Mouse (Mus musculus) c-Kit-negative CD71-positive TER-119-positive erythroid progenitor cells, embryonic 14.5 days (primary cell): ENCODE results near the gene Pafah1b1.

ENCODE experiments used
- DNase-seq: peaks from one replicate; pipeline ENCODE4 v3.0.0-alpha.2; 2013; ENCODE audit warnings: low read depth, low spot score

Pafah1b1 gene

DNA sequence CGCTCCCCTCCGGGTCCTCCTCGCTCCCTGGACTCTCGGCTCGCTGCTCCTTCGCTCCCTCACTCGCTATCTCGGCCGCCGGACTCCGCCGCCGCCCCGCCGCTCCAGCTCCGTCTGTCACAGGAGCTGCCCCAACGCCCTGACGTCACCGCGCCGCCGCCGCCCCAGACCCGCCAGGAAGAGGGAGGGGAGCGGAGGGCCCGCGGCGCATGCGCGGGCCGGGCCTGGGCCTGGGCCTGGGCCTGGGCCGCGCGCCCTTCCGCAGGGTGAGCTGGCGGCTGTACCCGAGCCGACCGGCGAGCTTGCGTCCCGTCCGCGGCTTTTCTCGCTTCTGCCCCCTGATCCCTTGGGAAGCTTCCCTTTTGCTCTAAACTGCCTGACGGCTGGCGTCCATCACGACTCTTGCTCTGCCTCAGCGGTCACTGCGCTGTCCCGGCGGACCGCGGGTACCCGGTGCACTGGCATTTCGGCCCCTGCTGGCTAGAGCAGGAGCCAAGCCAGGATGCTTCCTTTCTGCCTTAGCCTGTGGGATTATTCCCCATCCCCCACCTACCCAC is at the start of gene Pafah1b1:
Gene Pafah1b1, minus strand, starts transcription at position 436 of the 557 bp plus-strand sequence.
- DNase-seq, result peak; percentile 85

DNA sequence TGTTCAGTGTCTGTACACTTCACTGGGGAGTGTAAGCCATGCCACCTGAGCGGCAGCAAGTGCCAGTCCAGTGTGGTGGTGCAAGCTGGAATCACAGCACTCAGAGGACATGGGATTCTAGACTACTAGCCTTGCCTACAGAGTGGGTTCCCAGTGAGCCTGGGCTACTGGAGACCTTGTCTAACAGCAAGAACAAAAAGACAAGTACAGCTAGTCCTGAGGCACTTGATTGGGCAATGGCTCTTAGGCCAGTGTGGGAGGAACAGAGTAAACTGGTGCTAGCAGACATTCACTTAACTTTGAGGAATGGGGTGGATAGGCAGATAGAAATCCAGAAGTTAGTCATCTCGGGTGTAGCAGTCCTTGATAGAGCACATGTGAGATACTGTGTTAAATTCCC is 47.9 kb upstream of the Pafah1b1 start:
- DNase-seq, result no peak

DNA sequence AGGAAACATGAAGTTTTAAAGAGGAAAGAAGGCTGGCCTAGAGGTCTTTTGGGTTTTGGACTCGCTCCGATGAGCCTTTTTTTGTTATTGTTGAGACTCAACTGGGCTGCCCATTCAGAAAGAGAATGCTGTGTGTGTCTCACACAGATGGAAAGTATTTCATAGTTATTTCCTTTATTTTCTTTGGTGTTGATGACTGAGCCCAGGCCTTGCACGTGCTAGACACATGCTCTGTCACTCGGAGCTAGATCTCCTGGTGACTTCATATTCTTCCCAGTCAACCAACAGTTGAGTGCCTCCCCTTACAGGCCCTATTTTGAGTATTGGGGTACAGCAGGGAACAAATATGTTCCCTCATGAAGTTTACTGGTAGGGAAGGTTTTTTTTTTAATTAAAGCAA is 47.2 kb upstream of the Pafah1b1 start:
- no peak for DNase-seq

DNA sequence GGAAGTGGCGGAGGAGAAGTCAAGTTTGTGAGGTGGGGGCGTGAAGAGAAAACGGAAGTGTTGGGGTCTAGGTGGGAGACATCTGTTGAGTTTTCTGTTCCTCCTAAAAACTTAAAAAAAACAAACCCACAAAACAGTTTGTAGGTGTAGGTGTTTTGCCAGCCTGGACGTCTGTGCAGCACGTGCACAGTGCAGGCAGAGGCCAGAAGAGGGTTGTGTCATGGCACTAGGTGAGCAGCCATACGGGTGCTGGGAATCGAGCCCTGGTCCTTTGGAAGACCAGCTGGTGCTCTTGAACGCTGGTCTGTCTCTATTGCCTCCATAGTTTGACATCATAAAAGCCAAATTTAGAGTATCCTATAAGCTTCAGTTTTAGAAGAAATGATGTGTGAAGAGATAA is 46.8 kb upstream of the Pafah1b1 start:
- DNase-seq, result peak; percentile 6

DNA sequence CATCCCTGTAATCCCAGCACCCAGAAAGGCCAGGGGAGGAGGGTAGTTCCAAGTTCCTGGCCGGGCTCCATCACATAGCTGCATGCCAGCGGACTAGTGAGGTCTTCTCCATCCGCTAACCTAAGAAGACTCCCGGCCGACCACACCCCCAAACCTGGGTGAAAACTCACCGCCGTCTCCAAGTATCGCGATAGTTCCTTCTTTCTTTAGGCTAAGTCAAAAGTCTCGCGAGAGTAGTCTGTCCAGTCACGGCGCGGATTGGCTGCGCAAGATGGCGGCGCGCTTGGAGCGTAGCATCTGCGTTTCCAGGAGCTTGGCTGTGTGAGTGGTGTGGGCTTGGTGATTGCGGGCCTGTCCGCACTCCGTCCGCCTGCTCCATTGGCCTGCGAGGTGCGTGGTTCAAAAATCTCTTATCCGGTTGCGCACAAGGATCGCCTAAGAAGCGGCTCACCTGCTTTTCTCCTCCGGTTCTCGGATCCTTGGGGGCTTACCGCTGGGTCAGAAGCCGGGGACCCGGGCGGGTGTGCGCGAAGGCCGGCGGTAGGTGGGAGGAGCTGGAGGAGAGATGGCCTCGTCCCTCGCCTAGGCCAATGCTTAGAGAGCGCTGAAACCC is 46.2 kb upstream of the Pafah1b1 start, which contains the start of gene Mettl16:
Gene Mettl16, plus strand, starts transcription at position 236 of the 613 bp plus-strand sequence.
- peak; percentile 97 for DNase-seq

DNA sequence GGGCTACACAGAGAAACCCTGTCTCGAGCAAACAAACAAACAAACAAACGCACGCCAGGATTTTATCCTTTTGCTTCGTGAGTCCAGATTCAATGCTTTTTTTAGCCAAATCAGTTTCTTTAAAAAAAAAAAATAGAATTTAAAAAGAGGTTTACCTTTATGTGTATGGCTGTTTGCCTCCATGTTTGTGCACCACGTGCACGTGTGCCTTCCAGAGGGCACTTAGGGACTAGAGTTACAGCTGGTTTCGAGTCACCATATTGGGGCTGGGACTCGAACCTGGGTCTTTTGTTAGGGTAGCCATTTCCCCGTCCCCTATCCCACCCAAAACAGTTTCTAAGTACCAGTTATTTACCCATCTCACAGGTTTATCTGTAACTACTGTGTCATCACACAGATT is 45.6 kb upstream of the Pafah1b1 start:
- DNase-seq, result no peak

DNA sequence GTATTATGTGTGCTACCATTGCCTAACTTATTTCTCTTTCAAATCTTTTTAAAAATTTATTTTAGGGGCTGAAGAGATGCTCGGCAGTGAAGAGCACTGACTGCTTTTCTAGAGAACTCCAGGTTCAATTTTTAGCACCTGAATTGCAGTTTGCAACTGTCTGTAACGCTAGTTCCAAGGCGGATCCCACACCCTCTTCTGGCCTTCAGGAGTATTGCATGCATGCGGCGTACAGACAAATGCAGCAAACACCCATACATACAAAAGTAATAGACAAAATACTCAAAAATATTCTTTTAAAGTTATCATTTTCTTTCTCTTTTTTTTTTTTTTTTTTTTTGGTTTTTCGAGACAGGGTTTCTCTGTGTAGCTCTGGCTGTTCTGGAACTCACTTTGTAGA is 43.6 kb upstream of the Pafah1b1 start:
- peak; percentile 22 for DNase-seq

DNA sequence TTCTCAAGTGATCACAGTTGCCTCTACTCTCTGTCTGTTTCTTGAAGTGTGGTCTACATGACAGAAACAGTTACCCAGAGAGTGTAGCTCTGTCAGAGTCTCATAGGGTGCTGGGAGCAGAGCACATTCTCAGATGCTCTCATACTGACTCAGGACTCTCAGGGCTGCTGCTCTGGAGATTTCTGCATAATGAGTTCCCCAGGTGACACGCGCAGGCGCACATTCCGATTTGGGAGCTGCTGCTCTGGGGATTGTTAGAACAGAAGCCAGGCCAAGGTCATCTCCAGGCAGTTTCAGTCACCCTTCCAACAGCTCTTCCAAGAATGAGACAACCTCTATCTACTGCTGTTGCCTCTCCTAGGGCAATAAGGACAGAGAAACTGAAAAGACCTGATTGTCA is 43.0 kb upstream of the Pafah1b1 start:
- DNase-seq, result no peak

DNA sequence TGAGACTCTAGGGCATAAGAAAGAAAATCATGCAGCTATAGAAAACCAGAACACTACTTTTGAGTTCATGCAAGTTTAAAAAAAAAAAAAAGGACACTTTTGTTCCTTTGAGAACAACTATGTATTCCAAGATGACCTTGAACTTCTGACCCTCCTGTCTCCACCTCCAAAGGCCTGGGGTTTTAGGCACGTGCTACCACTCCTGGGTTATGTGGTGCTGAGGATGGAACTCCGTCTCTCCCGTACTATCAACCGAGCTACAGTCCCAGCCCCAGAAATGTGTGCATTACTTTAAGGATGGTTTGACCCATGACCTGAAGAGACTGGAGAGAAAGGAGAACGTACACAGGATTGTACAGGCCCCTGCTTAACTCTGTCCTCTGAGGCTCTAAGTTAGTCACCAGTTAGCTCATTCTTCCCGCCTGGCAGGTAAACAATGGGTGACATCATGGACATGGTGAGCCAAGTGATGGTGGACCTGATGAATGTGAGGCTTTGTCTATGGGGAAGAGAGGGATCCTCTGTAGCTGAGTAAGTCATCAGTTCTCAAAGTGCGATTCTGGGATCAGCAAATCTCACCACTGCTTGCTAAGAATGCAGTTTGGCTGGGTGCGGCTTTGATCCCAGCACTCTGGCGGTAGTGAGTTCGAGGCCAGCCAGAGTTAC is 39.6 kb upstream of the Pafah1b1 start:
- no peak for DNase-seq

DNA sequence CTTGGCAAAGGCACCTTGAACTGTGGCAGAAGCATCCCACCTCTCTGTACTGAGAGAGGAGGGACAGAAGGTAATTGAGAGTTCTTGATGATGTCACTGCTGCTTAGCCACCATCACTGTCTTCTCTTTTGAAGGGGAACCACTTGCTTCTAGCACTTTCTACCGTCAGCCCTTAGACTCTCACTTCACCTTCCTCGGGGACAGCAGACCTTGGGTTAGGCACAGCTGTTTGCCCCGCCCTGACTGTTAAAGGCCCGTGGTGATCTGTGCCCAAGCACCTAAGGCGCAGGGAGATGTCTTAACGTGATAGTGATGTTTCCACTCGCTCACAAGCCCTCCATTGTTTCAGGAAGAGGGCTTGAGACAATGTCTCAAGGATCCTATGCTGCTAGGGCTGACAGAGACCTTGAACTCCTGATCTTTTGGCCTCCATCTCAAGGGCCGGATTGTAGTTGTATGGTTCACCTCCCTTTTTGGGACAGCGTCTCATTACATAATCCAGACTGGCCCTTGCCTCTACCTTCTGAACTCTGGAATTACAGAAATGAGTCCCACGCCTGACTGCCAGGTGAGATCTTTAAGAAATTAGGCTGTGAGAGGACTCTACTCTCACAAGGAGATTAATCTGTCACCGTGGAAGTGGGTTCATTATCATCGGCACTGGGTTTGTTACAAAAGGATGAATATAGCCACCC is 36.7 kb upstream of the Pafah1b1 start:
- no peak for DNase-seq

DNA sequence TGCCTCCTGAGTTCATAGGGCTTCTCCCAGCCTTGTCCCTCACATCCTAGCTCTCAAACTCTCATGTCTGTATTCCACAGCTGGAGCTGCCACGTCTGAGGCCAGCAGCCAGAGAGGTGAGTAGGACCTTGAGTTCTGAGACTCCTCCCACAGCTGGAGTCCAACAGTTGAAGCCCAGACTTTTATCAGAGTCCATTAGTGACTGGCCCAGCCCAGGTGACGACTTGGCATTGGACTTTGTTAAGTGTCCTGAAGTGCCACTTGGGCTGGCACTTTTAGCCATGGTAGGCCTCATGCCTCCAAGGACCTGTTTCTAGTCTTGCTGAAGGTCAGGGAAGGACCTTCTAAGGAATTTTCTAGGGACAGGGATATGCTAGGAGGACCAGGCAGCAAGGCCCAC is 32.2 kb upstream of the Pafah1b1 start:
- DNase-seq, result no peak

DNA sequence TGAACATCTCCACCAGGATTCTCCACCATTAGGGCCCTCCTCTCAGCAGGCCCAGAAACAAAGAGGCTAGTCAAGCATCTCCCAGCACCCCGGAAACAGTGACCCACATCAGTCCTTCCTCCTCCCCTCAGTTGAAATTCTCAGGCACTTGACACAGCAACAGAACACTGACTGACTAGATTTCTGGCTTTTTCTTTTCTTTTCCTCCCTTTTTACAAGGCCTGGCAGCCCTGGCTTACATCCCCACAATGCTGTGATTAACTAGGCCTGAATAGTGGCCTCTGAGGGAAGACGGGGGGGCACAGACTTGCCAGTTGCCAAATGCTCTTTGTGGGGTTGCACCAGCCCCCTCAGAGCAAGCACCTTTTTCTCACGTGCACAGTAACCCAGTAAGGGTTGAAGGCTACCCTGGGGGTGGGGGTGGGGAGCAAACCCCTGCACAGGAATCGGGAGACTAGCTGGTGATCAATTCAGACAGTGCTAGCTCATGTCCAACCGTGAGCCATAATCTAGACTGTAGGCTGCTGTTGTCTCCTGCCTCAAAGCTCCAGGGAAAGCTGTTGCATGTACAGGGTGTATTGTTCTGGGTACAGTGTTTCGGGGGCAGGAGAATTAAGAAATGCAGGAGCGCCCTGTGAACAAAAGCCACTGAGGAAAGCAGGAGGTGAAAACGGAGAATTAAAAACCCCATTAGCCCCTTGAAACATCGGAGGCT is 27.0 kb upstream of the Pafah1b1 start:
- no peak for DNase-seq

DNA sequence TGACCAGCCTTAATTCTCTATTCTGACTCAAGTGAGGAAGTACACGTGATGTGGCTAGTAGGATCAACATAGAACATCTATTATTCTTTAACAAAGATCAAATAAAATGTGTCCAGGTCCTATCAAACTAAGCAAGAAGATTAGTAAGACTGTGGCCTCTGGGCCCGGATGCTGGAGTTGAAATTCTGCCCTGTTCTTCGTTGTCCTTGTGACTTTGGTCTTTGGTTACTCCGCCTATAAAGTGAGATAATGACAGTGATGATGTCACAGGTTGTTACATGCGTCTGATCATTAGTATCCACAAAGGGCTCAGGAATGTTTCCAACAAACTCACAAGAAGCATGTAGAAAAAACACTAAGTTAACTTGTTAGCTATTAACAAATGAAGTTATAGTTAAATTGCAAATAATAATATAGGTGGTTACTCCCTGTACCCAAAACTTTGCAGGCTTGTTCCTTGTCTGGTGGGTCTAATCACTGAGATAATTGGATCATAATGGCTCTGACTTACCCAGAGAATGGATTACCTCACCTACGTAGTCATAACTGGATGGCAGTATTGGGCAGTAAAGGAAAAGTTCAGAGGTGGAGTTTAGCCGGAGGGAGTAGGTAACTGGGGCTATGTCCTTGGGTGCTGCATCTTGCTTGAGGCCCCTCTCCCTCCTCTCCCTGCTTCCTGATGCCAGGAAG is 26.3 kb upstream of the Pafah1b1 start:
- no peak for DNase-seq

DNA sequence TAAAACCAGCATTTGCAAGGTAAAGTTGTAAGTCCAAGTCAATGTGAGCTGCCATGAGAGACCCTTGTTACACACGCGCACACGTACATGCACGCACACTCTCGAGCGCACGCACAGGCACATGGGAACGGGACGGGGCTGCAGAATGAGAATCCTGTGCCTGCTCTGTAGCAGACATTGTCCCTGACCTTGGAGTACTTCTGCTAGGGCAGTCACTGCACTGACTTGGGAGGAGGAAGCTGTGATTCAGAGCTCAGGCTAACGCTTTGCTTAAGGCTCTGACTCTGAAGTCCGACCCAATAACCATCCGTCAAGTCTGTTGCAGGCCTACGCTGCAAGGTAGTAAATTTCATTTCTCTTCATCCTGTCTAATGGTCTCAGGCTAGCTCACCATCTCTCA is 24.8 kb upstream of the Pafah1b1 start:
- no peak for DNase-seq

DNA sequence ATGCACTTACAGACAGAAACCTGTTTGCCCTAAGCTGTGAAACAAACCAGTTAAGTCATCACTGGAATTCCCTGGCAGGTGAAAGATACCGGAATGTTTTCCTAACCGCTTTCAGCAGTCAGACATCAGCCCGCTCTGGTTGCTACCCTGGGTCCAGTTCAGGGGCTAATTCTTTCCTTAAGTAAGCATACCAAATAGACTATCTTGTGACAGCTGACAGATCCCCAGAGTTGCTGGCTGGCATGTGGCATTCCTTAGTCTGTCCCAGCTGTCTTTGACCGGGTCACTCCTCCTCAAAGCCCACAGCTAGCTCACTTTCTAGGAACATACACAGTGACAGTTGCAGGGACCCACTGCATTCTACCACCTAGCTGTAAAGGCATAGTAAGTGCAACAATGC is 23.6 kb upstream of the Pafah1b1 start:
- no peak for DNase-seq

DNA sequence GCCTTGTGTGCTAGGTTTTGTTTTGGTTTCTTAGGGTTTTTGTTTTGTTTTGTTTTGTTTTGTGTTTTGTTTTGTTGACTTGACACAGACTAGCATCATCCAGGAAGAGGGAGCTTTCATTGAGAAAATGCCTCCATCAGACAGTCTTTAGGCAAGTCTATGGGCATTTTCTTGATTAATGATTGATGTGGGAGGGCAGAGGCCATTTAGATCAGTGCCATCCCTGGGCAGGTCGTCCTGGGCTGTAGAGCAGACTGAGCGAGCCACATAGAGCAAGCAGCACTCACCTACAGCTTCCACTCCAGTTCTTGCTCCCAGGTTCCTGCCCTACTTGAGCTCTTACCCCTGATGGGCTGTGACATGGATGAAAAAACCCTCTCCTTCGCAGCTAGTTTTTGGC is 13.4 kb upstream of the Pafah1b1 start:
- no peak for DNase-seq

DNA sequence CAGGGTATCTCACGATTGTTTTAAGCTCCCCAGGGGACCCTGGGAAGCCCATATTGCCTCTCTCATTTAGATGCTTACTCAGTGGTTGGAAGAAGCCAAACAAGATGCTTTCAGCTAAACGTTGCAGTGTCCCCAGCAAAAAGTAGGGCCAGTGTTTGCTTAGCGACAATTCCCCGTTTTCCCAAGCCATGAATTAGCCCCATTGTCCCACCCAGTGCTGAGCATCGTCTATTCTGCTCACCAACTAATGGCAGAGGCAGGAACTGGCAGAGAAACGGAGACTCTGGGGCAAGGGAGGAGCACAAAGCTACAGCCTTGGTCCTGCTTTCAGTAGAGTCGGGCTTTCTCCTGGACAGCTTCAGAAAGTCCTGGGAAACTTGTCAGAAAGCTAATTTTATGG is 10.4 kb upstream of the Pafah1b1 start:
- no peak for DNase-seq

DNA sequence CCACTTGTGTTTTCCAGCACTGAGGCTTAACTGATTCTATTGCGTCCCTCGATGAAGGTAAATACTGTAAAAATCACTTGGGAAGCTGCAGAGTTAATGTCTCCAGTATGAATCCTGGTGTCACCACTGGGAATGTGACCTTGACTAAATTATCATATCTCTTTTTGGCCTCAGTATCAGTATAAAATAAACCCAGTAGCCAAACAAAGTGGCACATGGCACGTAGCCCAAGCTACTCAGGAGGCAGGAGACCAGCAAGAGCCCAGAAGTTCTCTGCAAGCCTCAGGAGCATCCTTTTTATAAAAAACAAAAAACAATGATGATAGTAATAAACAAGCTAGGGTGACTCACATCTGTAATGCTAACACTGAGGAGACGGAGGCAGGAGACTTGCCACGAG is 711 bp upstream of the Pafah1b1 start:
- DNase-seq, result no peak

DNA sequence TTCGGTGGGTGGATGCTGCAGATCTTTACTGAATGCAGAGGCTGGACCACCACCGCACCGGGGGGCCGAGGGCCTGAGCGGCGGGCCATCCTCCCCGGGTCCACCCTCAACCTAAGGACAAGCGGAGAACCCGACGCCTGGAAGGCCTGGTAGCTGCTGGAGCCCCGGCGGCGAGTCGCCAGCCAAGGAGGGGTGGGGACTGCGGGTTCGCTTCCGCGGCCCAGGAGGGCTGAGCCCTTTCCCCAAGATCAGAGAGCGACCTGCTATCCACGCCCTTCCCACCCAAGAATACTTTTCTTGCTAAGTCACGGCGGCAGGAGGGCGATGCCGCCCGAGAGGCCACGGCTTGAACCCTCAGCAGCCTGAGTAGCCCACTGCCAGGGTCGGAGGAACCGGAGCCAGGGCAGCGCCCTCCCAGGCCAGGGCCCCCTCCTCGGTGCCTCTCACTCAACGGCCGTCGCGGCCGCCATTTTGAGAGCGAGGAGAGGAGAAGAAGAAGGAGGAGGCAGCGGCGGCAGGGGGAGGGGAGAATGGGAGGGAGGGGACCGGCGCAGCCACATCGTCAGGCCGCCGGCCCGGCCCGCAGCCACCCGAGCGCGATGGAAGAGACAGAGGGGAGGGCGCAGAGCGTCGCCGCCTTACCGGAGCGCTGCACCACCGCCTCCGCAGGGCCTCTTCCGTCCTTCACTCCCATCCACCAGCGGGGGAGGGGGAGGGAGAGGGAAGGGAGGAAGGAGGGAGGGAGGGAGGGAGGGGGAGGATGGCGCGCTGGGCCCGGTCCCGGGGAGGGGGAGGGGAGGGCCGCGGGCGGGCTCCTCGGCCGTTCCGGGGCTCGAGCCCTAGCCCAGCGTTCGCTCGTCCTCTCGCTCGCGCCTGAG is 874 bp downstream of the Pafah1b1 start:
- peak; percentile 74 for DNase-seq

DNA sequence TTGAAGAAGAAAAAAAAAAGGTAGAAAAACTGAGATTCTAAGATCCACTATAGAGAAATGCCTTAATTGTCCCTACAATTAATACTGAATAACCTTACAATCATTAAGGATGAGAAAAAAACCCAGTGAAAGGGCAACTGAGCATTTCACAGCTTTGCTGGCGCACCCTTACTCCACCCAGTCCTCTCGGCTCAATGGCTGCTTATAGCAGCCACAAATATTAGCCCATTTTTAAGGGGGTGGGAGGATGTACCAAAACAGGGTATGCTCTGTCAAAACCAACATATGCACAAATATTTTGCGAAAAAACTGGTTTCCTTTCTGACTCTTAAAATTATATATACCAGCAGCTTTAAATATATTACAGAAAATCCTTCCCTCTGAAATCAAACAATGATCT is 2.5 kb downstream of the Pafah1b1 start:
- DNase-seq, result peak; percentile 32
